ENCODE assay signal across 9 mouse cellular contexts in genomic region chr17:15192840-15193239, GRCm38 (mm10).
DNase-seq lines count a peak whose midpoint lies in the region; ATAC-seq lines count a peak whose summit lies in the region.
"Had no signal": no experiment of that assay in that cellular context is flagged by ENCODE, and none has a peak within 500 bp of the region (broad histone marks: within the 10 kb centered on the region; RNA-seq: fewer than 3 reads in every experiment).

No protein-coding gene starts in this region.

- DNase-seq in liver, embryonic 13.5 days, result no peak
- no peak for DNase-seq in liver
- peak; percentile 32 to 35 for DNase-seq in heart, postnatal 10 days
- peak; percentile 27 to 57 for DNase-seq in kidney, postnatal 25 days

- WGBS in liver, embryonic 13.5 days (ENCODE audit: insufficient replicate concordance), result 41% methylated on average over 7 of the region's 7 CpGs
- 26% methylated on average over 7 of the region's 7 CpGs for WGBS in stomach, embryonic 14.5 days

- H3K9me3 ChIP-seq in liver, embryonic 13.5 days (replicated peaks), result no peaks in the 10 kb centered on the region
- no peaks in the 10 kb centered on the region for H3K9me3 ChIP-seq in stomach, embryonic 14.5 days (ENCODE audit: control insufficient read depth, low read depth, low read length)
- H3K9me3 ChIP-seq: midbrain, embryonic 15.5 days had no signal

- H3K9ac ChIP-seq in liver, embryonic 13.5 days, result no peak overlapping the region
- H3K9ac ChIP-seq in stomach, embryonic 14.5 days (replicated peaks; ENCODE audit: low read depth, low read length), result no peak overlapping the region
- H3K9ac ChIP-seq: midbrain, embryonic 15.5 days had no signal

- no peak overlapping the region for H3K4me3 ChIP-seq in liver, embryonic 13.5 days (replicated peaks)
- H3K4me3 ChIP-seq in stomach, embryonic 14.5 days (ENCODE audit: low read depth, low read length), result no peak overlapping the region
- H3K4me3 ChIP-seq: midbrain, embryonic 15.5 days had no signal

- H3K36me3 ChIP-seq in liver, embryonic 13.5 days, result no peaks in the 10 kb centered on the region
- no peaks in the 10 kb centered on the region for H3K36me3 ChIP-seq in stomach, embryonic 14.5 days (ENCODE audit: control insufficient read depth, insufficient read depth, low read length)
- H3K36me3 ChIP-seq: midbrain, embryonic 15.5 days had no signal

- ATAC-seq in liver, embryonic 13.5 days (ENCODE audit: low read depth), result peak; percentile 34; the same call in 1 of the 2 replicates
- 0 out of 2 replicates have a peak, but pooled peaks have one; percentile 24 for ATAC-seq in stomach, embryonic 14.5 days (ENCODE audit: insufficient number of reproducible peaks, insufficient read depth, low FRiP score, low read depth)
- no peak for ATAC-seq in activated CD4-positive, CD25-positive, alpha-beta regulatory T cell, adult 4 months
- ATAC-seq in erythroid progenitor cell, adult 5-6 weeks (replicated peaks; ENCODE audit: low FRiP score, poor library complexity, severe bottlenecking), result no peak
- ATAC-seq in CD4-positive, CD25-positive, alpha-beta regulatory T cell, adult 4 months, result no peak
- ATAC-seq: midbrain, embryonic 15.5 days had no signal

- H3K4me1 ChIP-seq in liver, embryonic 13.5 days (replicated peaks), result peaks cover 4% of the 10 kb centered on the region; the same call in 1 of the 2 replicates
- peaks cover 31% of the 10 kb centered on the region for H3K4me1 ChIP-seq in stomach, embryonic 14.5 days (ENCODE audit: control insufficient read depth, insufficient read depth, low read length)

- intact Hi-C loops in heart, postnatal 10 days (cut with DNase I), result loop anchor here (5.0 kb wide), 1 partner anchor 126 kb away; no protein-coding TSS in a partner anchor

- no peak overlapping the region for H3K27ac ChIP-seq in liver, embryonic 13.5 days
- H3K27ac ChIP-seq in stomach, embryonic 14.5 days (ENCODE audit: low read length), result no peak overlapping the region
- H3K27ac ChIP-seq: midbrain, embryonic 15.5 days had no signal

- H3K27me3 ChIP-seq in liver, embryonic 13.5 days, result 0 out of 2 replicates have a peak, but pooled peaks cover 3% of the 10 kb centered on the region
- no peaks in the 10 kb centered on the region for H3K27me3 ChIP-seq in stomach, embryonic 14.5 days (ENCODE audit: control insufficient read depth, insufficient read depth, low read length)
- H3K27me3 ChIP-seq: midbrain, embryonic 15.5 days had no signal

- H3K4me2 ChIP-seq in liver, embryonic 13.5 days, result no peak overlapping the region
- no peak overlapping the region for H3K4me2 ChIP-seq in stomach, embryonic 14.5 days (replicated peaks; ENCODE audit: low read depth, low read length)
- H3K4me2 ChIP-seq: midbrain, embryonic 15.5 days had no signal

Comparison
In these comparisons a context has a peak if more than half of its experiments do, and no peak if none do; other contexts are left out.
1. ATAC-seq: peak in liver, embryonic 13.5 days (single experiment) and stomach, embryonic 14.5 days (single experiment); none in activated CD4-positive, CD25-positive, alpha-beta regulatory T cell, adult 4 months (single experiment), erythroid progenitor cell, adult 5-6 weeks (single experiment) and CD4-positive, CD25-positive, alpha-beta regulatory T cell, adult 4 months (single experiment).
2. DNase-seq: peak in heart, postnatal 10 days (2 of 2) and kidney, postnatal 25 days (2 of 2); none in liver, embryonic 13.5 days (single experiment) and liver (single experiment).